Mouse (Mus musculus): ENCODE measurements around the gene A930009A15Rik. TPM values are rescaled to one million over a fixed set of nuclear protein-coding genes. Genes with fewer than 3 reads are reported as not detected.
A peak's percentile ranks its signal among the peaks of the same experiment; 100 is the strongest.

The A930009A15Rik gene
- polyA plus RNA-seq, 1 experiment from 2014 or later = not detected

GRCm38 (mm10) chr10:115579076-115579475 lies 9.3 kb downstream of the A930009A15Rik start:
- Histone ChIP-seq H3K27me3 (ENCODE audit: insufficient read depth, low read length) (peaks cover 5% of the 10 kb centered on the region), H3K4me1 (replicated peaks; ENCODE audit: insufficient read depth, low read length) (no peaks in the 10 kb centered on the region), H3K4me2 (ENCODE audit: low read length) (no peak overlapping the region), H3K9me3 (replicated peaks; ENCODE audit: low read length) (no peaks in the 10 kb centered on the region), H3K27ac (no peak overlapping the region), H3K9ac (ENCODE audit: low read depth, low read length) (no peak overlapping the region), H3K36me3 (ENCODE audit: insufficient read depth, low read length) (no peaks in the 10 kb centered on the region), H3K4me3 (replicated peaks; ENCODE audit: low read depth, low read length) (no peak overlapping the region)
- ATAC-seq (replicated peaks; ENCODE audit: low FRiP score, low read depth) (no peak), DNase-seq (ENCODE audit: low spot score) (no peak)
- WGBS = 60% methylated on average over 7 of the region's 7 CpGs
- TF ChIP-seq CTCF (IDR thresholded peaks at IDR 0.05; ENCODE audit: low read depth) = no peak

DNA sequence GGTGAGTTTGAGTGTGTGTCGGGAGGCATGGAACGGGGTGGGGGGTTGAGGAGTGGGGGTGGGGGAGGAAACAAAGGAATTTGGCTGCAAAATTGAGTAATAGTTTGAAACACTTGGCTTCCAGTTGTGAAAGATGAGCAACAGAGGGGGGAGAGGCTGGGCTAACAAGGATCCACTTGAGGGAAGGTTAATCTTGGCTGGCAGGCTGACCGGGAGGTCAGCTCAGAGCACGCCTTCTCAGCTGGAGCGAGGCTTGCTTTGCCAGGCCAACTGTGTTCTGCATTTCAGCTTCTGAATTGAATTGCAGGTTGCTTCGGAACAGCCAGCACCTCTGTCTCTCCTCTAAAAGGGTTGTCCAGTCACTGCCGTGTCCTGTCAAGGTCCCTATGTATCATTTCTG lies 9.7 kb downstream of the A930009A15Rik start:
- no peak overlapping the region for H3K4me3 ChIP-seq (replicated peaks; ENCODE audit: low read depth, low read length)
- H3K27ac ChIP-seq = no peak overlapping the region
- H3K36me3 ChIP-seq (ENCODE audit: insufficient read depth, low read length) = no peaks in the 10 kb centered on the region
- TF ChIP-seq CTCF (IDR thresholded peaks at IDR 0.05; ENCODE audit: low read depth) = no peak
- H3K9me3 ChIP-seq (replicated peaks; ENCODE audit: low read length) = no peaks in the 10 kb centered on the region
- peak; percentile 28 for DNase-seq (ENCODE audit: low spot score)
- no peaks in the 10 kb centered on the region for H3K4me1 ChIP-seq (replicated peaks; ENCODE audit: insufficient read depth, low read length)
- H3K4me2 ChIP-seq (ENCODE audit: low read length) = no peak overlapping the region
- ATAC-seq (replicated peaks; ENCODE audit: low FRiP score, low read depth) = no peak
- peaks cover 9% of the 10 kb centered on the region for H3K27me3 ChIP-seq (ENCODE audit: insufficient read depth, low read length)
- H3K9ac ChIP-seq (ENCODE audit: low read depth, low read length) = no peak overlapping the region
- 29% methylated on average over 7 of the region's 7 CpGs for WGBS

DNA sequence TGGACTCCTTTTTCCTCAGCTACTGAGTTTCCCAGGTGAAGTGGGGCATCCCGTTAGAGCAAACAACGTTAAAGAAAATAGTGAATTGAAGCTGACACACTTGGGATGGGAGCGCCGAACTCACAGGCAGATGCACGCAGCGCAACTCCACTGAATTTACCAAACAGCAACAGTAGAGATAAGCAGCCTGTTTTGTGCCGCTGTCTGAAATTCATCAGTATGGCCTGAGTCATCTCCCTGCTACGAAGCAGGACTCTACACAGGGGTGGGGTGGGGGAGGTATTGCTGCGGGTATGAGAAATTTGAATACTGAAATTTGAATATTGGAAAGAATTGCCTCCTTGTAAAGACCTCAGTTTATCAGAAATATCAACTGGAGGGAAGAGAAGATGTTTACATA lies 12.2 kb downstream of the A930009A15Rik start:
- Histone ChIP-seq H3K4me3 (replicated peaks; ENCODE audit: low read depth, low read length) (no peak overlapping the region), H3K4me1 (replicated peaks; ENCODE audit: insufficient read depth, low read length) (peaks cover 3% of the 10 kb centered on the region; the same call in 1 of the 2 replicates), H3K27me3 (ENCODE audit: insufficient read depth, low read length) (peaks cover 17% of the 10 kb centered on the region), H3K9me3 (replicated peaks; ENCODE audit: low read length) (no peaks in the 10 kb centered on the region), H3K9ac (ENCODE audit: low read depth, low read length) (no peak overlapping the region), H3K4me2 (ENCODE audit: low read length) (no peak overlapping the region), H3K36me3 (ENCODE audit: insufficient read depth, low read length) (no peaks in the 10 kb centered on the region), H3K27ac (no peak overlapping the region)
- 86% methylated on average over 9 of the region's 9 CpGs for WGBS
- DNase-seq (ENCODE audit: low spot score) (no peak), ATAC-seq (replicated peaks; ENCODE audit: low FRiP score, low read depth) (no peak)
- no peak for TF ChIP-seq CTCF (IDR thresholded peaks at IDR 0.05; ENCODE audit: low read depth)

DNA sequence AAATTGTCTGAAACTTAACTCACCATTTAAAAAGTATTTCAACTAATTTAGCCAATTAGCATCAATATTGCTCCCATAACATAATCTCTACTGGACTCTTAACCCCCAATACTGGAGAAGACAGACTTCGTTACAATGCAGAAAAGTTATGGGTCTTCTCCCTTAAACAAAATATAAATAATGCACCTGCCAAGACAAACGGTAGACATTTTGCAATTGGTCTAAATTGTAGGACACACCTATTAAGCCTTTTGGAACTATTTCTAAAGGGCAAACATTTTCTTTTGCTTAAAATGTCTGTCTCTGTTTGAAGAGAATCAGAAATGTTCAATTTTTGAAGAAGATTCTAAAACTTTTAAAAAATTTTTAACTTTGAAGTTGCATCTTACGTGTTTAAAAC lies 13.3 kb downstream of the A930009A15Rik start:
- ATAC-seq (replicated peaks; ENCODE audit: low FRiP score, low read depth) (no peak), DNase-seq (ENCODE audit: low spot score) (no peak)
- no peak overlapping the region for H3K4me2 ChIP-seq (ENCODE audit: low read length)
- no peak overlapping the region for H3K4me3 ChIP-seq (replicated peaks; ENCODE audit: low read depth, low read length)
- H3K9me3 ChIP-seq (replicated peaks; ENCODE audit: low read length) = no peaks in the 10 kb centered on the region
- 81% methylated on average over 3 of the region's 3 CpGs for WGBS
- H3K9ac ChIP-seq (ENCODE audit: low read depth, low read length) = no peak overlapping the region
- TF ChIP-seq CTCF (IDR thresholded peaks at IDR 0.05; ENCODE audit: low read depth) = no peak
- H3K27me3 ChIP-seq (ENCODE audit: insufficient read depth, low read length) = peaks cover 27% of the 10 kb centered on the region
- no peaks in the 10 kb centered on the region for H3K36me3 ChIP-seq (ENCODE audit: insufficient read depth, low read length)
- H3K4me1 ChIP-seq (replicated peaks; ENCODE audit: insufficient read depth, low read length) = peaks cover 11% of the 10 kb centered on the region; the same call in 1 of the 2 replicates
- H3K27ac ChIP-seq = no peak overlapping the region

DNA sequence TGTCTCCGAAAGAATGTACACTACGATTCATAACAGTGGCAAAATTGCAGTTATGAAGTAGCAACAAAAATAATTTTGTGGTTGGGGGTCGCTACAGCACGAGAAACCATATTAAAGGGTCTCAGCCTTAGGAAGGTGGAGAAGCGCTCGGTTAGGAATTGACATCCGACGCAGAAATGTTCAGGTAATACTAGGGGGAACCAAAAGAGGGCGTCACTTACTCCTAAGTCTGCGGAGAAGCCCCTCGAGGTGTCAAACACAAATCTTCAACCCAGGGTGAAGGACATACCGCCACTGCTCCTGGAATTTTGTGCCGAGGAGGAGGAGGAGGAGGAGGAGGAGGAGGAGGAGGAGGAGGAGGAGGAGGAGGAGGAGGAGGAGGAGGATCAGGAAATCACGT lies 14.9 kb downstream of the A930009A15Rik start:
- TF ChIP-seq CTCF (IDR thresholded peaks at IDR 0.05; ENCODE audit: low read depth) = peak; percentile 19; the same call in 1 of the 2 replicates
- ATAC-seq (replicated peaks; ENCODE audit: low FRiP score, low read depth) (no peak), DNase-seq (ENCODE audit: low spot score) (no peak)
- WGBS = 29% methylated on average over 12 of the region's 14 CpGs
- Histone ChIP-seq H3K9ac (ENCODE audit: low read depth, low read length) (no peak overlapping the region), H3K36me3 (ENCODE audit: insufficient read depth, low read length) (no peaks in the 10 kb centered on the region), H3K4me3 (replicated peaks; ENCODE audit: low read depth, low read length) (no peak overlapping the region; the same call in 1 of the 2 replicates), H3K4me2 (ENCODE audit: low read length) (peak overlapping the region; percentile 89; the same call in 1 of the 2 replicates), H3K27me3 (ENCODE audit: insufficient read depth, low read length) (peaks cover 30% of the 10 kb centered on the region), H3K4me1 (replicated peaks; ENCODE audit: insufficient read depth, low read length) (peaks cover 11% of the 10 kb centered on the region; the same call in 1 of the 2 replicates), H3K9me3 (replicated peaks; ENCODE audit: low read length) (no peaks in the 10 kb centered on the region), H3K27ac (no peak overlapping the region)

DNA sequence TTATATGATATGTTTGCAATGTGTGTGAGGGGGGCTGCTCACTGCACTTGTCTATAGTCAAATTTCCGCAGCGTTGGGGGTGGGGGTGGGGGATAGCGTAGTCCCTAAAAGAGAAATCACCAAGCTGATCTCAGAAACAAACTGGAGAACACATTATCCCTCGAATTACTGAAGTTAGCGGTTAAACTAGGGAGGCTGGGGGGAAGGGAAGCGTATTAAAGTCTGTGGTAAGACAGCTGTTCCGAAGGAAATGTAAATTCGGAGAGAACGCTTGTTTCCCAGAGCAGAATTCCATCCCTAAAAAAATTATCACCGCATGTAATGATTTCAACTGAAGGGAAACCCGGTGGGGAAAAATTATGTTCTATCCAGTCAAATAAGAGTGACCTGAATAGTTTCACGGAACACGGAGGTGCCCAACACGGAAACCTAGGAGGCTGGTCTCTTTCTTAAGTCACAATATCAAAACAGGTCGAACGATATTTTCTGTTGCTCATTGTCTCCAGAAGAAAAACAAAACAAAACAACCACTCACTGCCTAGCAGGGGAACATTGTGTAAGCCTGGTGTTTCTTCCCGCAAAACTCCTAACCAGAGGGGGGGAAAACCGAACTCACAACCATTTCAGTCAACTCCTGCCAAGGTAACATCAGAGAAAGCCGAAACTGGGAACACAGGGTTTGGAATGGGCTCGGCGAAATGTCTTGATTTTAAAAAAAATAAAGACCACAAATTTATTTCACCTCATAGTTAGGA lies 15.9 kb downstream of the A930009A15Rik start:
- Histone ChIP-seq H3K4me2 (ENCODE audit: low read length) (peak overlapping the region; percentile 89), H3K4me1 (replicated peaks; ENCODE audit: insufficient read depth, low read length) (peaks cover 11% of the 10 kb centered on the region; the same call in 1 of the 2 replicates), H3K9me3 (replicated peaks; ENCODE audit: low read length) (no peaks in the 10 kb centered on the region), H3K9ac (ENCODE audit: low read depth, low read length) (0 out of 2 replicates have a peak overlapping the region, but pooled peaks have one; percentile 37), H3K36me3 (ENCODE audit: insufficient read depth, low read length) (no peaks in the 10 kb centered on the region), H3K27ac (no peak overlapping the region), H3K4me3 (replicated peaks; ENCODE audit: low read depth, low read length) (peak overlapping the region; percentile 49), H3K27me3 (ENCODE audit: insufficient read depth, low read length) (peaks cover 32% of the 10 kb centered on the region)
- WGBS = 2% methylated on average over 21 of the region's 21 CpGs
- DNase-seq (ENCODE audit: low spot score) (peak; percentile 50), ATAC-seq (replicated peaks; ENCODE audit: low FRiP score, low read depth) (no peak)
- no peak for TF ChIP-seq CTCF (IDR thresholded peaks at IDR 0.05; ENCODE audit: low read depth)

All from kidney, postnatal 0 days (tissue).